Mouse (Mus musculus) spleen, postnatal 36 days (tissue): ENCODE measurements around the gene Galnt6.

Experiments used
- DNase-seq, 2 experiments: peaks; one replicate each; pipeline ENCODE4 v3.0.0; 2022; ENCODE audit warnings: low spot score in 2 of 2, mixed read lengths in 1 of 2

The Galnt6 gene

GRCm38 (mm10) chr15:100754805-100755497 lies 25.8 kb upstream of the Galnt6 start:
- DNase-seq, result peak; percentile 71 to 76

GRCm38 (mm10) chr15:100754041-100754440 lies 24.9 kb upstream of the Galnt6 start:
- no peak for DNase-seq

- no peak for DNase-seq
These were observed 23.9 kb upstream of the Galnt6 start for GRCm38 (mm10) chr15:100753045-100753444.

- no peak for DNase-seq
These were observed 23.3 kb upstream of the Galnt6 start for GRCm38 (mm10) chr15:100752439-100752838.

GRCm38 (mm10) chr15:100749751-100750538 lies 20.8 kb upstream of the Galnt6 start:
- DNase-seq, result peak; percentile 54 to 57

GRCm38 (mm10) chr15:100748584-100748983 lies 19.4 kb upstream of the Galnt6 start:
- no peak for DNase-seq

GRCm38 (mm10) chr15:100747121-100747963 lies 18.2 kb upstream of the Galnt6 start:
- DNase-seq, result peak; percentile 62 to 76

- no peak for DNase-seq
These were observed 17.4 kb upstream of the Galnt6 start for GRCm38 (mm10) chr15:100746478-100747120.

- no peak for DNase-seq
These were observed 14.1 kb upstream of the Galnt6 start for GRCm38 (mm10) chr15:100743238-100743637.

GRCm38 (mm10) chr15:100739442-100739841 lies 10.3 kb upstream of the Galnt6 start:
- no peak for DNase-seq

- DNase-seq, result peak in 1 of 2 experiments; percentile 55
These were observed 9.2 kb upstream of the Galnt6 start for GRCm38 (mm10) chr15:100738351-100738781.

- peak in 1 of 2 experiments; percentile 55 for DNase-seq
These were observed 8.5 kb upstream of the Galnt6 start for GRCm38 (mm10) chr15:100737667-100738066.

- no peak for DNase-seq
These were observed 6.8 kb upstream of the Galnt6 start for GRCm38 (mm10) chr15:100735953-100736300.

- peak in 1 of 2 experiments; percentile 39 for DNase-seq
These were observed 6.1 kb upstream of the Galnt6 start for GRCm38 (mm10) chr15:100735095-100735952.

GRCm38 (mm10) chr15:100732580-100732979 lies 3.4 kb upstream of the Galnt6 start:
- DNase-seq, result peak; percentile 86 to 87

- DNase-seq, result no peak
These were observed 1.9 kb upstream of the Galnt6 start for GRCm38 (mm10) chr15:100731081-100731480.

- no peak for DNase-seq
These were observed 590 bp downstream of the Galnt6 start for GRCm38 (mm10) chr15:100728586-100728985.

GRCm38 (mm10) chr15:100727834-100728233 lies 1.3 kb downstream of the Galnt6 start:
- DNase-seq, result no peak

GRCm38 (mm10) chr15:100726721-100727120 lies 2.5 kb downstream of the Galnt6 start:
- no peak for DNase-seq

GRCm38 (mm10) chr15:100723505-100723904 lies 5.7 kb downstream of the Galnt6 start:
- no peak for DNase-seq

GRCm38 (mm10) chr15:100722564-100722963 lies 6.6 kb downstream of the Galnt6 start:
- no peak for DNase-seq
